Mouse (Mus musculus) cerebellum, adult 2 months (tissue): ENCODE data around the gene Gm13305. TPM values are rescaled to one million over a fixed set of nuclear protein-coding genes. Genes with fewer than 3 reads are reported as not detected.
"Not testable (repeated sequence)": the region's sequence is repeated elsewhere in the genome, so short reads cannot be mapped to it uniquely, and the experiment has no call there.

Experiments
- DNase-seq, 2 experiments: peaks; one replicate each; pipeline ENCODE4 v3.0.0; 2021
- H3K27ac ChIP-seq: fragments of 200-500 bp; 2 replicates; pipeline ENCODE4 v1.5.1; 2012; ENCODE audit warnings: low read length, control low read depth, inconsistent platforms; ENCODE audit not compliant: insufficient read depth
- H3K27me3 ChIP-seq: fragments of 200-500 bp; 2 replicates; pipeline ENCODE4 v1.6.1; 2012; ENCODE audit warnings: inconsistent platforms, mild to moderate bottlenecking, low read length, moderate library complexity; ENCODE audit not compliant: control insufficient read depth, insufficient read depth
- H3K4me1 ChIP-seq: fragments of 200-500 bp; 2 replicates; pipeline ENCODE4 v1.6.1; 2011; ENCODE audit warnings: low read length; ENCODE audit not compliant: control insufficient read depth, insufficient read depth
- H3K4me3 ChIP-seq: fragments of 200-500 bp; replicated peaks from 2 replicates; pipeline ENCODE3; 2011; ENCODE audit warnings: mild to moderate bottlenecking, low read depth, low read length, control low read depth; ENCODE audit not compliant: insufficient read depth
- WGBS: fragments of 180-500 bp; shearing (Covaris S2); methylation state at CpG from one replicate; pipeline ENCODE4 v1.1.7; 2018; 5-methylcytosine and 5-hydroxymethylcytosine counted together
- polyA plus RNA-seq: library from polyadenylated mRNA; depleted of rRNA; stranded (reverse); fragments of >200 nt; gene quantifications from 2 replicates; pipeline ENCODE4 v1.2.3, GENCODE M21; 2012; rRNA removed

Gm13305 gene
- 0.36 and 0.44 TPM in 2 replicates for polyA plus RNA-seq

- not testable (repeated sequence) for H3K27me3 ChIP-seq, H3K4me3 ChIP-seq, H3K27ac ChIP-seq, DNase-seq, H3K4me1 ChIP-seq
- no CpG with 5 or more reads among the region's 7 CpGs for WGBS
These were observed at the start of gene Gm13305 for GRCm38 (mm10) chr4:42168503-42168902. Gene Gm13305 (minus strand): TSS chr4:42168603.

- H3K4me3 ChIP-seq, H3K4me1 ChIP-seq, H3K27ac ChIP-seq, DNase-seq, H3K27me3 ChIP-seq: not testable (repeated sequence)
- no CpG with 5 or more reads among the region's 25 CpGs for WGBS
These were observed 16.6 kb upstream of the Gm13305 start for GRCm38 (mm10) chr4:42184980-42185372.

- not testable (repeated sequence) for H3K27me3 ChIP-seq, H3K27ac ChIP-seq, DNase-seq, H3K4me3 ChIP-seq, H3K4me1 ChIP-seq
- WGBS = no CpG with 5 or more reads among the region's 58 CpGs
These were observed 16.0 kb upstream of the Gm13305 start for GRCm38 (mm10) chr4:42184324-42184979.

GRCm38 (mm10) chr4:42183234-42184197 is 15.1 kb upstream of the Gm13305 start:
- WGBS = no CpG with 5 or more reads among the region's 31 CpGs
- not testable (repeated sequence) for H3K4me1 ChIP-seq, H3K27me3 ChIP-seq, H3K27ac ChIP-seq, H3K4me3 ChIP-seq, DNase-seq

- H3K4me1 ChIP-seq, H3K27me3 ChIP-seq, H3K4me3 ChIP-seq, H3K27ac ChIP-seq, DNase-seq: not testable (repeated sequence)
- no CpG with 5 or more reads among the region's 4 CpGs for WGBS
These were observed 9.8 kb upstream of the Gm13305 start for GRCm38 (mm10) chr4:42178243-42178642.

GRCm38 (mm10) chr4:42153136-42153535 is 15.3 kb downstream of the Gm13305 start, which contains the start of gene Gm13306:
Gene Gm13306 (plus strand): TSS chr4:42153436.
- H3K27ac ChIP-seq, H3K4me3 ChIP-seq, H3K4me1 ChIP-seq, H3K27me3 ChIP-seq, DNase-seq: not testable (repeated sequence)
- no CpG with 5 or more reads among the region's 9 CpGs for WGBS

GRCm38 (mm10) chr4:42114517-42114916 is 53.9 kb downstream of the Gm13305 start, which contains the start of gene Gm13304:
Gene Gm13304 (plus strand): TSS chr4:42114817.
- not testable (repeated sequence) for DNase-seq, H3K27ac ChIP-seq, H3K4me1 ChIP-seq, H3K27me3 ChIP-seq, H3K4me3 ChIP-seq
- WGBS = no CpG with 5 or more reads among the region's 5 CpGs

Other genes with a start within 250 kb of the Gm13305 start
- gene Gm20878, start 227.0 kb downstream of the Gm13305 start, polyA plus RNA-seq = 8.1 and 9.7 TPM in 2 replicates
- 0.61 and 1.1 TPM in 2 replicates for gene Fam205a4, start 202.5 kb downstream of the Gm13305 start, polyA plus RNA-seq
- 0.87 and 1.0 TPM in 2 replicates for gene Gm21093, start 133.9 kb downstream of the Gm13305 start, polyA plus RNA-seq
- not detected in 2 replicates for gene Gm3893, start 77.4 kb downstream of the Gm13305 start, polyA plus RNA-seq
- gene Gm13304, start 53.8 kb downstream of the Gm13305 start, polyA plus RNA-seq = 0.17 and 0.38 TPM in 2 replicates
- gene Gm13306, start 15.2 kb downstream of the Gm13305 start, polyA plus RNA-seq = 0.59 and 0.76 TPM in 2 replicates
- gene Gm10600, start 72.0 kb upstream of the Gm13305 start, polyA plus RNA-seq = not detected in 2 replicates
- not detected in 2 replicates for gene Ccl21b, start 87.2 kb upstream of the Gm13305 start, polyA plus RNA-seq
- not detected in 2 replicates for gene Gm21953, start 125.7 kb upstream of the Gm13305 start, polyA plus RNA-seq
- gene Fam205a3, start 149.7 kb upstream of the Gm13305 start, polyA plus RNA-seq = 0.35 and 0.69 TPM in 2 replicates